Mouse (Mus musculus) heart, adult 9 months (tissue): Measurements from ENCODE around the gene Gm10134.
A peak's percentile ranks its signal among the peaks of the same experiment; 100 is the strongest.

ENCODE experiments used
- DNase-seq, 2 experiments: peaks; one replicate each; pipeline ENCODE4 v3.0.0; 2022; ENCODE audit warnings: low spot score in 2 of 2

Gene Gm10134

GRCm38 (mm10) chr2:28532938-28533771, 27.3 kb downstream of the Gm10134 start:
- DNase-seq = peak; percentile 90 to 92

- DNase-seq = peak in 1 of 2 experiments; percentile 26
Observed at GRCm38 (mm10) chr2:28533901-28534435, 28.1 kb downstream of the Gm10134 start.

- peak; percentile 60 to 77 for DNase-seq
Observed at GRCm38 (mm10) chr2:28534436-28535262, 28.8 kb downstream of the Gm10134 start.

GRCm38 (mm10) chr2:28535263-28535540, 29.3 kb downstream of the Gm10134 start:
- DNase-seq = no peak

DNA sequence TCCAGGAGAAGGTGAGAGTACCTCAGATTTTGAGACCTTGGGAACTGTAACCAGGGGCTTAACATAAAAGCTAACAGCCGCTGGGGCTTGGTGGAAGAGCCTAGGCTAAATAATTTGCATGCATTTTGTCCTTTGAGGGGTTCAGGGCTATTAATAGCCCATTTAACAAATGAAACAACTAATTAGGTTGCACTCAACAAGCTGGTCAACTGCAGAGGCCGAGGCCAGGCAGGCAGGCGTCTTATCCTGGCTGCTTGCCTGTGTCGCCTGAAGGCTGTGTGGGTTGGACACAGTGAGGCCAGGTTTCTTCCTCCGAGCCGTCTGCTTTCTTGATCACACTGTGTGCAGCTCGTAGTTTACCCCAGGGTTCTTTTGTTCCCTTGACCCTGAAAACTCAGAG, 29.8 kb downstream of the Gm10134 start:
- peak in 1 of 2 experiments; percentile 34 for DNase-seq

- DNase-seq = no peak
Observed at GRCm38 (mm10) chr2:28536166-28536565, 30.3 kb downstream of the Gm10134 start.

- no peak for DNase-seq
Observed at GRCm38 (mm10) chr2:28536766-28537633, 31.1 kb downstream of the Gm10134 start.

- DNase-seq = no peak
Observed at GRCm38 (mm10) chr2:28537634-28537920, 31.7 kb downstream of the Gm10134 start.

DNA sequence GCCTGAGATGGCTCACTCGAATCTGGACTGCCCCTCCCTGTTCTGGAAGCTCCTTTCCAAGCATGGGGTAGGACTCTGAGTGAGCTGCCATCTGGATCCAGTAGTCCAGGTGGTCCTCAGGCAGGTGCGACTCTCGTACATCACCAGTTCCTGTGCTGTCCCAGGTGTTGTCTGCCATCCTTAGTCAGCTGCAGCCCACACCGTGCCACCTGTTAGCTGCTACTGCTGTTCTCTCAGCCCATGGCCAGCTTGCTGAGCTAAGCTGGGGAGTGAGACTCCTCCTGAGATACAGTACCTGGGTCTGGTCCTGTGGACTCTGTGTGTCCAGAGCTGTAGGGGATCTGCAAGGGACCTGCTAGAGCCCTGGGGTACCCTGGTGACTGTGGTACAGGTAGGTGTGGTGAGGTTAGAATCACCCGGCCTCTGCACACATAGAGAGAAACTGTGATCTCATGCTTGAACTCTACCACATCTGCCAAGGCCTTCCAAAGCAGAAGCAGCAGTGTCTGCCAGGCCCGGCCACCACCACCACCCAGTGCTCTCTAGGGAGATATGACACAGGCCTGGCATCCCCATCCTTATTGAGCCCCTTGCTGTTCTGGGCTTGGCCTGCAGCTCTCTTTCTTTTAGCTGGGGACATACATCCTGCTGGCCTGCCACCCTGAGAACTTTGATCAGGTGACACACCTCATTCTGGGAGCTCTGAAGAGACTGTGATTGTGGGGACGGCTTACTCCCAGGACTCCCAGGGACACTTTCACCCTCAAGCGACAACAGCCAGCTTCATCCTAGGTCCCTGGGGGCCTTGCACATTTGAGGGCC, 32.3 kb downstream of the Gm10134 start:
- no peak for DNase-seq

- no peak for DNase-seq
Observed at GRCm38 (mm10) chr2:28538817-28539128, 32.9 kb downstream of the Gm10134 start.

DNA sequence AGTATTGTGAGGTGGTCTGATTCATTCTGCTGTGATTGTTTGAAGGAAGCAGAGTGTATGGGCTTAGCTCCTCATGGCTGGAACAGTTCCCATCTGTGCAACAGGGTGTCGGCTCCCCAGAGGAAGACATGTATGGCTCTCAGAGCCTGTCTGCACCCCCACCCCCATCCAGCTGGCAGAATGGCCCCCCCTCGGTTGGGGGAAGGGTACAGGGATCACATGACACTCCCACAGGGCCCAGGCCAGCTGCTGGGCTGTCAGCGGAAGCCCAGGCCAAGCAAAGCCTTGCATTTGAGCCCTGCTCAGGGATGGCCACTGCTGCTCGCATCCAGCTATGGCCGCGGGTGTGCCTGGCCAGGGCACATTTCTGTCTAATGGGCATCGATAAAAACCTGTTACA, 33.3 kb downstream of the Gm10134 start:
- DNase-seq = peak; percentile 64 to 78

DNA sequence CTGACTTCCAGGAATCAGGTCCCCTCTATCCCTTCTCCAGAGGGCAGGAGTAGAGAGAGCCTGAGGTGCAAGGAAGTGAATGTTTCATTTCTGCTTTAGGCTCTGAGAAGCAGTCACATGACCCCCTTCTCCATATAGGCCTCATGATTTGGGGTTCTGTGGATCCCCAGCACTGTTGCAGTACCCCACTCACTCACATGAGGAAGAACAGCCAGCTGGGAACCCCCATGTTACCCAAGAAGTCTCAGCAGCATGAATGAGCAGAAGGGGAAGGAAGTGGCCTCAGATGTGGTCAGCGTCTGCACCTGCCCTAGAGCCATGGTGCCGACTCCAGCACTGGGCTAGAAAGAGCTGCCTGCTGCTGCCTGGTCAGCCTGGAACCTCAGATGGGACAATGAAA, 34.1 kb downstream of the Gm10134 start:
- DNase-seq = peak; percentile 52 to 80

DNA sequence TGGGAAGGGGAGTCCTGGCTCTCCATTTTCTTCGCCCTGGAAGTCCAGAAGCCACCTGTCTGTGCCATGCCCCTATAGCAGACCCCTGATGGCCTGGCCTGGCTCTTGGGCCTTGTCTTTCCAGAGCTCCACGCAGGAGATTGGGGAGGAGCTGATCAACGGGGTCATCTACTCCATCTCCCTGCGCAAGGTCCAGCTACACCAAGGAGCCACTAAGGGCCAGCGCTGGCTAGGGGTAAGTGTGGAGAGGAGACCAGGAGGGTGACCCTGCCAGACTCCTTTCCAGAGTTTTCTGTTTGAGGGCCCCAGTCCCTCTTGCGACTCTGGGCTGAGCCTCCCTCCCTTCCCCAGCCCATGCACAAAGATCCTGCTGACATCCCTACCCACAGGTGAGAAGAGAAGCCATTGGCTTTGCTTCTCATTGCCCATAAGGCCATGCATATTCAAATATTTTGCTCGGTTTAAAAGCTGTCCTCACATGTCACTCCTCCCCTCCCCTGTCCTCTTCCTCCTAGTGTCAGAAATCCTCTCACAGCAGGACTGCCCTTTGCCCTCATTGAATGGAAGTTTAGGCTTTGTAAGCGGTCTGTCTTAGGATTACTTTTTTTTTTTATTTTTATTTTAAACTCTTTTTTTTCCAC, 34.8 kb downstream of the Gm10134 start:
- DNase-seq = no peak

DNA sequence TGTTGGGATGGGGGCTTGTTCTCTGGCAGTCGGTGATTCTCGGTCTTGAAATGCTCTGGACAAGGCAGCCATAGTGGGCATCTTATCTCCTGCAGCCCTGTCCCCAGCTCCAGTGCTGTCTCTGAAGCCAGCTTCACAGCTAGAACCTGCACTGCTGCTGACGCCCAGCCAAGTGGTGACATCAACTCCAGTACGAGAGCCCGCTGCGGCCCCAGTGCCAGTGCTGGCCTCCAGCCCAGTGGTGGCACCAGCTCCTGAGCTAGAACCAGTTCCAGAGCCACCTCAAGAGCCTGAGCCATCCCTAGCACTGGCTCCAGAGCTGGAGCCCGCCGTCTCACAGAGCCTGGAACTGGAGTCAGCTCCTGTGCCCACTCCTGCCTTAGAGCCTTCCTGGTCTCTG, 38.0 kb downstream of the Gm10134 start:
- no peak for DNase-seq

DNA sequence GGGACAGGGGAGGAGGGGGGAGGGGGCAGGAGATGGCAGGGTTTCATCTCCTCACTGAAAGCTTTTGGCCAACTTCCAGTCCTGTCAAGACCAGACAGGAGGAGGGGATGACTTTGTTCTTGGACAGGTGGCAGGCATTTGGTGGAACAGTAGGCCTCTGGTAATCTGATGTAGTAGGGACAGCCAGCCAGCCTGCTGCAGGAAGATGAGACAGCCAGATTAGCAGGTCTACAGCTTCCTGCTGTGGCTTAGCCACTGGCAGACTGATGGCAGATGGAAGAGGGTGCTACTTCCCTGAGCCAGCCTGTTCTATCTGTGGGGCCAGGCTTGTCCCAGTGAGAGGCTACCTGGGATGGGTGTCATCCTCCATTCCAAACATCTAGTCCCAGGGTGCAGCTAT, 40.1 kb downstream of the Gm10134 start:
- DNase-seq = no peak

GRCm38 (mm10) chr2:28546560-28546959, 40.7 kb downstream of the Gm10134 start:
- no peak for DNase-seq

DNA sequence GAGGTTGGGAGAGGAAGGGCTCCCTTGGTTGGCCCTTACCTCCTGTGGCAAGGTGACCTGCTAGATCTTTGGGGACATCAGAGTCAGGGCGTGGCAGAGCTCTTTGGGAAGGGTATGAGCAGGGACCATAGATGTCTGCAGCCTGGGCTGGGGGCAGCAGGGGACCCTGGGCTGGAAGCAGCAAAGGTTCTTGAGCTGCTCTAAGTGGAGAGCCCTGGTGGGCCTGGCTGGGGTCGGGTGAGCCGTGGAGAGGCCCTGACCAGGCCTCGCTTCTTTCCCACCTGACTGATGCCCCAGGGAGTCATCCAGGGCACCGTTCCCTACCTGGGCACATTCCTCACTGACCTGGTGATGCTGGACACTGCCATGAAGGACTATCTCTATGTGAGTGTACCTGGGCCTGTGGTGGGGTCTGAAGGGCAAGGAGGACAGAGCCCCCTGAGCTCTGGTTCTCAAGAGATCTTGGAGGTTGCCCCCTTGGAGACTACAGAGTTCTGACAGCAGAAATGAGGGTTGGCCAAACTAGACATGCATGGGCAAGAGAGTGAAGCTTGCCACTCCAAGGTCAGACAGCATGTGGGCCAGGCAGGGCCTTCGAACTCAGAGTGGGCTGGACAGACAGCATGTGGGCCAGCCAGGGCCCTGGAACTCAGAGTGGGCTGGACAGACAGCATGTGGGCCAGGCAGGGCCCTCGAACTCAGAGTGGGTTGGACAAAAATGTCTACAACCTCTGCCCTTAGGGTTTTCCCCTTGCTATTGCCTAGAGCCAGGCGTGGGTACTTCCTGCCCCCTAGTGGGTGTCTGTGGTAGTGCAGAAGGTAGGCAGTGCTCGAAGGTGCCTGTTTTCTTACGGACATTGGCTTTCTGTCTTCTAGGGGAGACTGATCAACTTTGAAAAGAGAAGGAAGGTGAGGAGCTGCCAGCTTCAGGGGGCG, 41.6 kb downstream of the Gm10134 start:
- DNase-seq = peak; percentile 57 to 81

DNA sequence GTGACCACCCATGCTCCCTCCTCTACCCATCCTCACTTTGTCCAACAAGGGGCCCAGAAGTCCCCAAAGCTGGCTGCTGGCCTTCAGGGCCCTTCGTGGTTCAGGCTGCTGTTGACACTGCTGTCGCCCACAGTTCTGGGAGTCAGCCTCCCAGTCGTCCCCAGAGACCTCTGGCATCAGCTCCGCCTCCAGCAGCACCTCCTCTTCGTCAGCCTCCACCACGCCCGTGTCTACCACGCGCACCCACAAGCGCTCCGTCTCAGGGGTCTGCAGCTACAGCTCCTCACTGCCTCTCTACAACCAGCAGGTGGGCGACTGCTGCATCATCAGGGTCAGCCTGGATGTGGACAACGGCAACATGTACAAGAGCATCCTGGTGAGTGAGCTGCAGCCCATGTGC, 43.3 kb downstream of the Gm10134 start:
- no peak for DNase-seq

DNA sequence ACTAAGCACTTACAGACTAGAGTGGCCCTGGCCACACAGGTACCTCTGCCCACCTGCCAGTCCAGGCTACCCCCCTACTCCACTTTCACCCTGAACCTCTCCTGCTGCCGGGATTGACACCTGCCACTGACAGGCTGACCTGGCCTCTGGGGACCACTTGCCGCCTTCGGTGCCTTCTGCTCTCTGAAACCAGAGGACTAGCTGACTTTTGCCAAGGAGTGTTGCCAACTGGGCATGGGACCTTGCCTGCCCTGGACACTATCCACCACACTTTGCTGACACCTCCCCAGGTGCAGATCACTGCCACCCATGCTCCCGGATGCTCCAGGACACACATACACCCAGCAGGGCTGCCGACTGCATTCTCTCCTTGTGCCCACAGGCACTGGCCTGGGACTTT, 46.4 kb downstream of the Gm10134 start:
- DNase-seq = no peak
